Mouse (Mus musculus) midbrain, embryonic 12.5 days (tissue): ENCODE measurements around the gene Swsap1. TPM values are rescaled to one million over a fixed set of nuclear protein-coding genes. Genes with fewer than 3 reads are reported as not detected.

Experiments
- ATAC-seq: fragments of 200-750 bp; cut with Nextera tagmentation; 2 replicates; pipeline ENCODE4 v1.8.0; 2017; ENCODE audit warnings: low read depth, moderate TSS enrichment, moderate library complexity; ENCODE audit not compliant: low FRiP score
- H3K27ac ChIP-seq: fragments of 300-500 bp; sonication (generic); replicated peaks from 2 replicates; pipeline ENCODE4 v1.5.1; 2016; ENCODE audit warnings: mild to moderate bottlenecking
- H3K27me3 ChIP-seq: fragments of 300-500 bp; sonication (generic); 2 replicates; pipeline ENCODE4 v1.6.1; 2016; ENCODE audit warnings: mild to moderate bottlenecking
- H3K36me3 ChIP-seq: fragments of 300-500 bp; sonication (generic); 2 replicates; pipeline ENCODE4 v1.6.1; 2016
- H3K4me1 ChIP-seq: fragments of 300-500 bp; sonication (generic); 2 replicates; pipeline ENCODE4 v1.6.1; 2016
- H3K4me2 ChIP-seq: fragments of 300-500 bp; sonication (generic); replicated peaks from 2 replicates; pipeline ENCODE4 v1.6.1; 2016; ENCODE audit warnings: mild to moderate bottlenecking, moderate library complexity
- H3K4me3 ChIP-seq: fragments of 300-500 bp; sonication (generic); 2 replicates; pipeline ENCODE4 v1.5.1; 2016; ENCODE audit warnings: mild to moderate bottlenecking
- H3K9ac ChIP-seq: fragments of 300-500 bp; sonication (generic); replicated peaks from 2 replicates; pipeline ENCODE4 v1.6.1; 2016; ENCODE audit warnings: mild to moderate bottlenecking, moderate library complexity
- H3K9me3 ChIP-seq: fragments of 300-500 bp; sonication (generic); 2 replicates; pipeline ENCODE4 v1.6.1; 2016; ENCODE audit warnings: mild to moderate bottlenecking
- WGBS: fragments of 180-500 bp; shearing (Covaris S2); methylation state at CpG from one replicate; pipeline ENCODE4 v1.1.7; 2016; 5-methylcytosine and 5-hydroxymethylcytosine counted together
- polyA plus RNA-seq: library from polyadenylated mRNA; unstranded; fragments of >200 nt; fragmentation: Nextera tagmentation; extraction: Ambion mirVana; gene quantifications from 2 replicates; pipeline ENCODE4 v1.2.1, GENCODE M21; 2016

Swsap1 gene
- polyA plus RNA-seq: 7.8 and 8.1 TPM in 2 replicates

DNA sequence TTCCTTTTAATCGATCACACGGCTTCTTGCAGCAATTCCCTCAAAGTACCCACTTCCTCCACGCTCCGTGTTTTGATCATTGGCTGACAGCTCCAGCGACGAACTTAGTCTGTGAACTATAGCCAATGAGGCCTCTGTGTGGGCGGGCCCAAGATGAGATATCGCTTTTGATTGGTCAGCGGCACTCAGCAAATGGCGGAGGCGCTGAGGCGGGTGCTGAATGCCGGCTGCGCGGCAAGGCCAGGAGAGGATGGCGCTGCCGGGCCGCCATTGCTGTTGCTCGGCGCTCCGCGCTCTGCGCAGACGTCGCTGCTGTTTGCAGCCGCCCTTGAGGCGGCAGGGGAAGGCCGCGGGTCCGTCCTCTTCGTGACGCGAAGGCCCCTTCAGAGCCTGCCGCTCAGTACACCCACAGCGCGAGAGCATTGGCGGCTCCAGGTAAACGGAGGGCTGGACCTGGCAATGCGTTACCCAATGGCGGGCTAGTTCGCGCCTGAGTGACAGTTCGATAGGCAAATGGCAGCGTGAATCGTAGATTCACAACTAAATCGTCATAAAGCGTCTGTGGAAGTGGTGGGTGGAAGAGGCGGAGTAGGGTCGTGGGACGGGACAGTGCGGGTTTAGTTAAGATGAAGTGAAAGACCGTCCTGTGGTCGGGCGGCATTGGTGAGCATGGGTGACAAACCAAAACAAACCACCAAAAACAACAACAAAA, at the start of gene Swsap1:
TSS of gene Swsap1 (plus strand) at position 186 of the 712 bp plus-strand sequence.
- Histone ChIP-seq H3K36me3 (no peaks in the 10 kb centered on the region), H3K9me3 (no peaks in the 10 kb centered on the region), H3K4me2 (peak within 1 kb of the TSS; percentile 65), H3K27me3 (peaks cover 19% of the 10 kb centered on the region), H3K27ac (peak within 1 kb of the TSS; percentile 93), H3K9ac (peak within 1 kb of the TSS; percentile 81), H3K4me1 (peaks cover 24% of the 10 kb centered on the region), H3K4me3 (peak within 1 kb of the TSS; percentile 74)
- WGBS: under 1% methylated on average over 50 of the region's 54 CpGs
- peak; percentile 99 for ATAC-seq

DNA sequence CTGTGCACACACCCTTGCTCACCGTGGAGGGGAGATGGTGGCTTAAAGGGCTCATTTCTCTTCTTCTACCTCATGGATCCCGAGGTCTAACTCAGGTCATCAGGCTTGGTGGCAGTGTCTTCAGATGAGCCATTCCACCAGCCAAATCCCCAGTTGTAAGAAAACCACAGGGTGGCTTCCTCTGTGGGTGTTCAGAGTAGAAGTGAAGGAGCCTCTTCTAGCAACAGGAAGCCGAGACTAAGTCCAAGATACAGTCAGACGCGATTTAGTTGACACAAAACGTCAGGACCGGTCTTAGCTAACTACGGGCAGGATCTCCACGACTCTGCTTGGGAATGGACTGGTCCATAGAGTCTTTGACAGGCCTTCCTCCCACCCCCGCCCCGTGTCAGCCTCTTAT, 47.3 kb upstream of the Swsap1 start:
- Histone ChIP-seq H3K27me3 (peaks cover 11% of the 10 kb centered on the region; the same call in 1 of the 2 replicates), H3K27ac (no peak overlapping the region), H3K4me1 (no peaks in the 10 kb centered on the region), H3K4me2 (no peak overlapping the region), H3K9ac (no peak overlapping the region), H3K36me3 (no peaks in the 10 kb centered on the region), H3K9me3 (no peaks in the 10 kb centered on the region), H3K4me3 (no peak overlapping the region)
- WGBS: 80% methylated on average over 11 of the region's 11 CpGs
- no peak for ATAC-seq

DNA sequence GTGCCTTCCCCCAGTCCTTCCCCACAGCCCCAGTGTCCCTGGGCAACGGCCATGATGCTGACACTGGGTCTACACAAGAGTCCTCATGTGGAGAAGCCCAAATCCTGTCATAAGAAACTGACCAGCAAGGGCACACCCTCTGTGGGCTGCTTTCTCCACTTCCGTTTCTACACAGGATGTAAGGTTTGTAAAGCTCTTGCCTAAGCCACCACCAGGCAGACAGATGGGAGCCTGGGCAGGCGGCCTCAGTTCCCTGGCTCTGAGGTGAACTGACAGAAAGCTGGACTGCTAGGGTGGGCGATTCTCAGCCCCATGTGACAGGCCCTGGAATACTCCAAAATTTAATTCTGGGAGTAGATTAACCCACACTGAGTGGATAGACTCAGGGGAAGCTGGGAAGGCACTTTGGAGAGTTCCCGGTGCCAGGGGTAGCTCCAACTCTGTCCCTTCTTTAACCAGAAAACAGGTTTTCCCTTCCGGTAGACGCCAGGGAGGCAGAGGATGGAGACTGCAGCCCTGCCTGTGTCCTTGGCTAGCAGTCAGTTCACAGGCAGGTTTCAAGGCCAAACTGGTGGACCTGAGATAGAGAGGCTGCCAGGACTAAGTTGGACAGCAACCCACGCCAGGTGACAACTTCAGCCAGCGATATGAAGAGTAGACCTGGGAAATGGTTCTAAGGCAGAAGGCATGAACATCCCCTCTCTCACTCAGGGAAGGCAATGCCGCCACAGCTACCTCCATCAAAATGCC, 45.9 kb upstream of the Swsap1 start:
- no peak overlapping the region for H3K4me3 ChIP-seq
- 77% methylated on average over 10 of the region's 10 CpGs for WGBS
- H3K9me3 ChIP-seq: no peaks in the 10 kb centered on the region
- H3K9ac ChIP-seq: no peak overlapping the region
- H3K27ac ChIP-seq: no peak overlapping the region
- ATAC-seq: no peak
- H3K36me3 ChIP-seq: no peaks in the 10 kb centered on the region
- H3K4me2 ChIP-seq: no peak overlapping the region
- H3K27me3 ChIP-seq: peaks cover 4% of the 10 kb centered on the region; the same call in 1 of the 2 replicates
- no peaks in the 10 kb centered on the region for H3K4me1 ChIP-seq

DNA sequence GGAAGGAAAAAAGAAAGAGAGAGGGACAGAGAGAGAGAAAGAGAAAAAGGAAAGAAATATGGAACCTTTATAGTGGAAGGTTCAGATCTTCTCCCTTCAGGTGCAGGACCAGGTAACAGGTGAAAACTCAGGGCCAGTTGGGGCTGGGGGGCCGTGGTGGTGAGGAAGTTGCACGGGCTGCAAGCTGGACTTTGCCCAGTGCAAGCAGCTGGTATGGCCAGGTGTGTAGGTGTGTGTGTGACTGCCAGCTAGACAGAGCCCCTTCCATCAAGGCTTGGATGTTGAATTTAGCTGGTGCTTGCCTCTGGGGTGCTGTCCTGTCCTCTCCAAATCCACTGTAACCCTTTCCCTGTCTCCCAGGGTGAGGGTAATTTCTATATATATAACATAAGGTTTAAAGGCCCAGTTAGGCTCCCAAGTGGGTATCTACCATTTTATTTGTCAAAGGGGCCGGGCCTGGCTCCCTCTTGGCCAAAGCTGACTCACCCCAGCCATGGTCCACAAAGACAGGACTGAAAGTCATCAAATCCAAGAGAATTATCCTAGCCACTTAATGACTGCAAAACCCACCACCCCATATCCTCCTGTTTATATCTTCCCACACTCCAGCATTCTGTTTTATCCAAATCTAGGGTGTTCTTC, 38.6 kb upstream of the Swsap1 start:
- Histone ChIP-seq H3K4me3 (peak overlapping the region; percentile 63), H3K9me3 (no peaks in the 10 kb centered on the region), H3K27ac (no peak overlapping the region), H3K36me3 (no peaks in the 10 kb centered on the region), H3K4me1 (0 out of 2 replicates have a peak, but pooled peaks cover 6% of the 10 kb centered on the region), H3K9ac (peak overlapping the region; percentile 64), H3K4me2 (peak overlapping the region; percentile 93), H3K27me3 (peaks cover 28% of the 10 kb centered on the region)
- WGBS: 53% methylated on average over 3 of the region's 3 CpGs
- no peak for ATAC-seq

DNA sequence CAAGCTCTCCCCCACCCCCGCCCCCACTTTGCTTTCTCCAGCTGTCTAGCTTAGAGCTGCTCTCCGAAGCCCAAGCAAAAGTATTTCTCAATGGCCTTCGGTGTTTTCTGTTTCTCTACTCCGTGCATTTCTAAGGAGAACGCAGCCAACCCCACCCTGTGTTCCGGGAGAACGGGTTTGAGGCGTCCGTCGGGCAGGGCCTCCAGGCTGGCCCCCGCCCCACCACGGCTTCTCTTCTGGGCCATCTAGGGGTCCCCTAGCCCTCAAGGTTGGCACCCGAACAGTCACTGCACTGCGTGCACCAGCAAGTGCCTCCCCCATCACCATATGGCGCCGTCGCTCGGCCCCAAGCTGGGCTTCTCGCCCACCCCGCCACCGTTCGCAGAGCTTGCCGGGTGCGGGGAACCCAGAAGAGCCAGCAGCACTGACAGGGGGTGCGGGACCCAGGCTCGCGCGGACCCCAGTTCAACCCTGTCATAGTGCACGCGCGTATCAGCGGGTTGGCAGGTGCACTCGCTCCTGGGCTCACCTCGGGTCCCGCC, 38.0 kb upstream of the Swsap1 start:
- peak overlapping the region; percentile 63 for H3K4me3 ChIP-seq
- H3K36me3 ChIP-seq: no peaks in the 10 kb centered on the region
- peak overlapping the region; percentile 64 for H3K9ac ChIP-seq
- H3K4me1 ChIP-seq: 0 out of 2 replicates have a peak, but pooled peaks cover 6% of the 10 kb centered on the region
- no peak; the same call in none of the 2 replicates for ATAC-seq
- peak overlapping the region; percentile 12; the same call in 1 of the 2 replicates for H3K27ac ChIP-seq
- peak overlapping the region; percentile 93 for H3K4me2 ChIP-seq
- H3K9me3 ChIP-seq: no peaks in the 10 kb centered on the region
- 2% methylated on average over 34 of the region's 35 CpGs for WGBS
- H3K27me3 ChIP-seq: peaks cover 28% of the 10 kb centered on the region

DNA sequence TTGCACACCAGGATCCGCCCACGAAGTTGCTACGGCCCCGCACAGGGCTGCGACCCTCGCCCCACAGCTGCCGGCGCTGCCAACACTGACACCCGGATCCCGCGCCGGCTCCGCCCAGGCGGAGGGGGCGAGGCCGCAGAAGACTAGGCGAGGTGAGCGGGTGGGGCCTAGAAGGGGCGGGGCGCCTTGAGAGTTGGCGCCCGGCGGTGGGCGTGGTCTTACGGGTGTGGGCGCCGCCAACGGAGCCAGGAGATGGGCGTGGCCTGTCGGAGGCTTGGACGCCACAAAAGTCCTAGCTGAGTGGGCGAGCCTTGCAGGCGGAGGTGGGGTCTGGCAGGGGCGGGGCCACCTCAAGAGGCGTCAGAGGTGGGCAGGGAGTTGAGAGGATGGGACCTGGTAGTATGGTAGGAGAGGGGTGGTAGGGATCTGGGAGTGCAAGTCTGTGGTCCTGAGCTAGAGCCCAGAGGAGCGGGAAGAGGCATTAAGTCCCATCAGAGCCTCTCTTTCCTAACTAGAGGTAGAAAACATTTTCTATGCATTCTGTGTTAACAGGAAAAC, 37.4 kb upstream of the Swsap1 start, which contains the start of gene Rab3d:
TSS of gene Rab3d (minus strand) at position 158 of the 558 bp plus-strand sequence.
- H3K27me3 ChIP-seq: peaks cover 28% of the 10 kb centered on the region
- peak within 1 kb of the TSS; percentile 12; the same call in 1 of the 2 replicates for H3K27ac ChIP-seq
- no peaks in the 10 kb centered on the region for H3K36me3 ChIP-seq
- 0 out of 2 replicates have a peak, but pooled peaks cover 6% of the 10 kb centered on the region for H3K4me1 ChIP-seq
- H3K4me3 ChIP-seq: peak within 1 kb of the TSS; percentile 63
- peak within 1 kb of the TSS; percentile 64 for H3K9ac ChIP-seq
- peak; percentile 94 for ATAC-seq
- H3K9me3 ChIP-seq: no peaks in the 10 kb centered on the region
- H3K4me2 ChIP-seq: peak within 1 kb of the TSS; percentile 93
- WGBS: under 1% methylated on average over 36 of the region's 36 CpGs

DNA sequence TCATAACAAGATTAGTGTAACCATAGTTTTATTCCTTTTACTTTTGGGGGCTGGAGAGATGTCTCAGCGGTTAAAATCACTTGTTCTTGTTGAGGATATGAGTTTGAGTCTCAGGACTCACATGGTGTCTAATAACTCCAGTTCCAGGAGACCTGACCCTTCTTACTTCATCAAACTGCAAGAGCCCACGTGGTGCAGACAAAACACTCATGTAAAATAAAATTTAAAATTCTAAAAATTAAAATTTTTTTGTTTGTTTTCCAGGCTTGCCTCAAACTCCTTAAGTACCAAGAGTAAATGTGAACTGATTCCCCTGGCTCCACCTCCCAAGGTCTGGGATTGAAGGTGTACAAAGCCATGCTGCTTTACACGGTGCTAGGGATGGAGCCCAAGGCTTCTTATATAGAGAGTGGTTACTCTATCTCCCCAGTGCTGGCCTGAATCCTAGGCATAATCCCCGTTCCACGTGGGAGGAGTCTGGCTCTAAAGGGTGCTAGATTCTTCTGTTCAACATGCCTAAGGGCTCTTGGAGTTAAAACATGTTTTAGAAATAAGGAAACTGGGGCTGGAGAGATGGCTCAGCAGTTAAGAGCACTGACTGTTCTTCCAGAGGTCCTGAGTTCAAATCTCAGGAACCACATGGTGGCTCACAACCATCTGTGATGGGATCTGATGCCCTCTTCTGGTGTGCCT, 36.7 kb upstream of the Swsap1 start:
- peak overlapping the region; percentile 93; the same call in 1 of the 2 replicates for H3K4me2 ChIP-seq
- no peak for ATAC-seq
- peaks cover 28% of the 10 kb centered on the region for H3K27me3 ChIP-seq
- H3K4me1 ChIP-seq: 0 out of 2 replicates have a peak, but pooled peaks cover 6% of the 10 kb centered on the region
- H3K36me3 ChIP-seq: no peaks in the 10 kb centered on the region
- no peaks in the 10 kb centered on the region for H3K9me3 ChIP-seq
- no peak overlapping the region for H3K27ac ChIP-seq
- WGBS: 21% methylated on average over 5 of the region's 5 CpGs
- no peak overlapping the region; the same call in 1 of the 2 replicates for H3K4me3 ChIP-seq
- H3K9ac ChIP-seq: no peak overlapping the region

DNA sequence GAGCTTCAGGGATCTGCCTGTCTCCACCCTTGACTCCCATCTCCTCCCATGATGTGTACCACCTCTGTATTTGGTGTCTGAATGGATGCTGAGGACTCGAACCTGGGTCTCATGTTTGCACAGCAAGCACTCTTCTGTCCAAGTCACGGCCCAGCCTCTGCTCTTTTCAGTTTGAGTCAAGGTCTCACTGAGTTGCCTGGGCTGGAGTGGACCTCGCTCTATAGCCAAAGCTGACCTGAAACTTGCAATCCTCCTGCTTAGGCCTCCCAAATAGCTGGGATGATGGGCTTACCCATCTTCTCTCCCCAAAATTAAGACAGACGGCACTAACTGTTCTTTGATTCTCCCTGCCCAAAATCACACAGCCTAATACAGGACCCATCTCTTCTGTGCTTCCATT, 32.5 kb upstream of the Swsap1 start:
- Histone ChIP-seq H3K9ac (no peak overlapping the region), H3K27ac (no peak overlapping the region), H3K4me3 (no peak overlapping the region), H3K9me3 (no peaks in the 10 kb centered on the region), H3K36me3 (0 out of 2 replicates have a peak, but pooled peaks cover 5% of the 10 kb centered on the region), H3K4me1 (peaks cover 19% of the 10 kb centered on the region), H3K27me3 (peaks cover under 1% of the 10 kb centered on the region; the same call in 1 of the 2 replicates), H3K4me2 (no peak overlapping the region)
- ATAC-seq: no peak
- 91% methylated on average over 4 of the region's 4 CpGs for WGBS

DNA sequence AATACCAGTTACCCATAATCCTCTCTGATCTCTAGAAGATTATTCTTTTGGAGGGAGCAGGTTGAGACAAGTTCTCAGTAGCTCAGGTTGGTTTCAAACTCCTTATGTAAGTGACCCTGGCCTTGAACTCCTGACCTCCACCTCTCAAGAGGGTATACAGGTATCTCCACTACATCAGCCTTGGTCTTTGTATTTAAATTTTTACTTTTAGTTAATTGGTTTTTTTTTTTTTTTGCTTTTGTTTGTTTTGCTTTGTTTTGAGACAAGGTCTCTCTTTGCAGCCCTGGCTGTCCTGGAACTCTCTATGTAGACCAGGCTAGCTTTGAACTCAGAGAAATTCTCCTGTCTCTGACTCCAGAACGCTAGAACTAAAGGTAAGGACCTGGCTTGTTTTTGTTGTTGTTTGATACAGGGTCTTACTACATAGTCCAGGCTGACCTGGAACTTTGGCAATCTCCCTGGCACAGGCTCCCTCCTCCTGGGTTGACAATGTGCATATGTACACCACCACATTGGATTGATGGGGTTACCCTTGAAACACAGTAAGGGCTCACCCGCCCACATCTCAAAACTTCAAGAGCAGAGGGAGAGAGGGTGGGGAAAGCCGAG, 32.0 kb upstream of the Swsap1 start:
- H3K27me3 ChIP-seq: no peaks in the 10 kb centered on the region
- ATAC-seq: no peak
- H3K9ac ChIP-seq: no peak overlapping the region
- H3K9me3 ChIP-seq: no peaks in the 10 kb centered on the region
- H3K27ac ChIP-seq: no peak overlapping the region
- 82% methylated on average over 3 of the region's 3 CpGs for WGBS
- 0 out of 2 replicates have a peak, but pooled peaks cover 5% of the 10 kb centered on the region for H3K36me3 ChIP-seq
- H3K4me2 ChIP-seq: no peak overlapping the region
- H3K4me3 ChIP-seq: no peak overlapping the region
- H3K4me1 ChIP-seq: peaks cover 15% of the 10 kb centered on the region

DNA sequence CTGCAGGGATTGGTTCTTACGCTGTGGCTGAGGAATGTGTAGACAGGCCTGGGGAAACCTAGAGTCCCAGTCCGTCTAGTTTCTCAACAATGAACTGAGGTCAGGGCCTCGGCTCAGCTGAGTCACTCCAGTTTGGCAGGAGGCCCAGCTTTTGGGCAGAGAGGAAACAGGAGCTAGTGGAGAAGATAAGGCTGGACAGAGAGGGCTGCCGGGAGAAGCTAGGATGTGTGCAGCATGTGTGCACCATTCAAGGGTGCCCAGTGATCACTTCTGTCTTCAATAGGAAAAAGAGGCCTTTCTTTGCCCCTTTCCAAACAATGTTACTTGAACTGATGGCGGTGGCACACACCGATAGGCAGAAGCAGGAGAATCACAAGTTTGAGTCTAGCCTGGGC, 31.5 kb upstream of the Swsap1 start:
- Histone ChIP-seq H3K36me3 (0 out of 2 replicates have a peak, but pooled peaks cover 5% of the 10 kb centered on the region), H3K27ac (no peak overlapping the region), H3K4me3 (no peak overlapping the region), H3K4me2 (no peak overlapping the region), H3K4me1 (peaks cover 15% of the 10 kb centered on the region), H3K9ac (no peak overlapping the region), H3K9me3 (no peaks in the 10 kb centered on the region), H3K27me3 (no peaks in the 10 kb centered on the region)
- no peak for ATAC-seq
- WGBS: 83% methylated on average over 6 of the region's 6 CpGs
